ENCODE assay signal across 8 mouse cellular contexts in the genomic region with DNA sequence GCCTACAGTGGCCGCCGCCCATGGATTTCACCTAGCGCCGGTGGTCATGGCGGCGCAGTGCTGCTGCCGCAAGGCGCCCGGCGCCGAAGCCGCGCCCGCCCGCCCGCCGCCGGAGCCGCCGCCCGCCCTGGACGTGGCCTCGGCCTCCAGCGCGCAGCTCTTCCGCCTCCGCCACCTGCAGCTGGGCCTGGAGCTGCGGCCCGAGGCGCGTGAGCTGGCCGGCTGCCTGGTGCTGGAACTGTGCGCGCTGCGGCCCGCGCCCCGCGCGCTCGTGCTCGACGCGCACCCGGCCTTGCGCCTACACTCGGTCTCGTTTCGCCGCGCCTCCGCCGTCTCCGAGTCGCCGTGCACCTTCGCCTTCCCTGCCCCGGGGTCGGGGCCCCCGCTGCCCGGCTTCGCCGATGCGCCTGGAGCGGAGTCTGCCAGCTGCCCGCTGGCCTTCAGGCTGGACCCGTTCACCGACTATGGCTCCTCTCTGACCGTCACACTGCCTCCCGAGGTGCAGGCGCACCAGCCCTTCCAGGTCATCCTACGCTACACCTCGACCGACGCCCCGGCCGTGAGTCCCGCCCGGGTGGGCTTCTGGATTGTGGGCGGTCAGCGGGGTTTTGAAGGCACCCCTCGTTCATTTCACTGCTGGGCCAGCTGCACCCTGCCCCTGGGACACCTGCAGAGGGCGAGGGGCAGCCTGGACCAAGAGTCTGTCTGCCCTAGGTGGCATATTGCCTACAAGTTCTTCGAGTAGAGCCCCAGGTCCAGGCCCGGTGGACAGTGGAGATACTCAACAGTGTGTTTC. TPM values are rescaled to one million over a fixed set of nuclear protein-coding genes. Genes with fewer than 3 reads are reported as not detected.
DNase-seq lines count a peak whose midpoint lies in the region; ATAC-seq and TF ChIP-seq lines count a peak whose summit lies in the region.

No protein-coding gene starts in this region.

- H3K4me3 ChIP-seq in limb, embryonic 10.5 days, result peak overlapping the region; percentile 87
- H3K4me3 ChIP-seq in midbrain, embryonic 11.5 days (ENCODE audit: low read depth, low read length), result peak overlapping the region; percentile 82
- peak overlapping the region; percentile 75 for H3K4me3 ChIP-seq in spleen, adult 2 months (ENCODE audit: extremely low read depth, insufficient read depth, insufficient read length)

- ATAC-seq in Patski, result peak; percentile 6
- peak; percentile 37 for ATAC-seq in midbrain, embryonic 11.5 days (ENCODE audit: low FRiP score)

- TF ChIP-seq CTCF in Patski (IDR thresholded peaks at IDR 0.05), result no peak
- TF ChIP-seq CTCF in spleen, adult 2 months (IDR thresholded peaks at IDR 0.05; ENCODE audit: extremely low read depth, insufficient read depth, insufficient read length, insufficient replicate concordance), result no peak

- WGBS in limb, embryonic 10.5 days, result 2% methylated on average over 85 of the region's 85 CpGs
- WGBS in midbrain, embryonic 11.5 days, result 2% methylated on average over 58 of the region's 85 CpGs
- WGBS in spleen, adult 2 months, result under 1% methylated on average over 74 of the region's 85 CpGs

- H3K9ac ChIP-seq in midbrain, embryonic 11.5 days (ENCODE audit: low read length), result peak overlapping the region; percentile 91

- no peak for TF ChIP-seq POLR2A in spleen, adult 2 months (IDR thresholded peaks at IDR 0.05; ENCODE audit: low read depth, low read length)

- no peaks in the 10 kb centered on the region for H3K27me3 ChIP-seq in Patski
- peaks cover 20% of the 10 kb centered on the region for H3K27me3 ChIP-seq in limb, embryonic 10.5 days (ENCODE audit: low read depth, poor library complexity, severe bottlenecking)
- H3K27me3 ChIP-seq in midbrain, embryonic 11.5 days (ENCODE audit: control insufficient read depth, insufficient read depth, low read length), result peaks cover 7% of the 10 kb centered on the region
- H3K27me3 ChIP-seq in spleen, adult 2 months (ENCODE audit: control insufficient read depth, insufficient read depth, low read length), result no peaks in the 10 kb centered on the region

- peaks cover 24% of the 10 kb centered on the region for H3K36me3 ChIP-seq in limb, embryonic 10.5 days
- H3K36me3 ChIP-seq in midbrain, embryonic 11.5 days (ENCODE audit: control insufficient read depth, insufficient read depth, low read length), result no peaks in the 10 kb centered on the region
- H3K36me3 ChIP-seq in spleen, adult 2 months (ENCODE audit: control insufficient read depth, insufficient read depth, low read length), result peaks cover 7% of the 10 kb centered on the region; the same call in 1 of the 2 replicates

- H3K4me1 ChIP-seq in limb, embryonic 10.5 days, result peaks cover 52% of the 10 kb centered on the region
- peaks cover 28% of the 10 kb centered on the region for H3K4me1 ChIP-seq in midbrain, embryonic 11.5 days (ENCODE audit: control insufficient read depth, insufficient read depth, low read length)
- H3K4me1 ChIP-seq in spleen, adult 2 months (ENCODE audit: control insufficient read depth, insufficient read depth, insufficient read length), result peaks cover 17% of the 10 kb centered on the region

- POLR2A ChIA-PET in Patski (lab: Charles Lee), result interaction anchor here (1.2 kb wide), 1 partner anchor 63 kb away, joined by 3 read pairs; no protein-coding TSS in a partner anchor

- in situ Hi-C loops in Patski (cut with MboI; ENCODE audit: low pct_unique_long_range_greater_than_20kb), result no loop called here

- peak overlapping the region; percentile 69 for H3K4me2 ChIP-seq in midbrain, embryonic 11.5 days

- DNase-seq in Patski (ENCODE audit: low read depth, low spot score), result no peak
- peak; percentile 84 for DNase-seq in cerebellum, adult 9-11 months
- DNase-seq in gastrocnemius, adult 18-20 months (ENCODE audit: low spot score), result peak; percentile 46
- peak; percentile 62 for DNase-seq in induced T-regulatory cell, adult 2 months (ENCODE audit: low read depth)
- peak; percentile 75 for DNase-seq in limb, embryonic 10.5 days (ENCODE audit: low spot score)
- peak; percentile 95 for DNase-seq in midbrain, embryonic 11.5 days (ENCODE audit: low spot score, missing footprints)
- DNase-seq in spleen, adult 2 months (ENCODE audit: low read depth in 1 of 2, low spot score in 2 of 2), result peak in 1 of 2 experiments; percentile 31
- DNase-seq in adipocyte (ENCODE audit: low spot score), result no peak

- H3K9me3 ChIP-seq in limb, embryonic 10.5 days (replicated peaks), result no peaks in the 10 kb centered on the region
- H3K9me3 ChIP-seq in midbrain, embryonic 11.5 days (ENCODE audit: control insufficient read depth, low read length), result no peaks in the 10 kb centered on the region

- CTCF ChIA-PET in Patski (lab: Charles Lee), result interaction anchor here (1.1 kb wide), 1 partner anchor 25 kb away, joined by 3 read pairs; no protein-coding TSS in a partner anchor

- peak overlapping the region; percentile 93 for H3K27ac ChIP-seq in limb, embryonic 10.5 days
- H3K27ac ChIP-seq in midbrain, embryonic 11.5 days (ENCODE audit: low read depth, low read length), result peak overlapping the region; percentile 76
- H3K27ac ChIP-seq in spleen, adult 2 months (ENCODE audit: insufficient read depth, low read length), result peak overlapping the region; percentile 66

RNA-seq across cellular contexts. Expression of gene Rnpepl1, which starts 0.5 kb away (rescaled TPM):
- 62.7 TPM for polyA plus RNA-seq in Patski (2021)
- total RNA-seq in gastrocnemius, adult 18-20 months (2021), result 10 to 100 TPM; 60.5 to 67.5 TPM
- 29.6 and 31.8 TPM in 2 replicates for polyA plus RNA-seq in limb, embryonic 10.5 days (2016; fragmentation: Nextera tagmentation; extraction: Ambion mirVana)
- 13.3 TPM in 2 replicates for polyA plus RNA-seq in midbrain, embryonic 11.5 days (2014; fragmentation: Nextera tagmentation; extraction: Ambion mirVana)
- polyA plus RNA-seq in spleen, adult 2 months (2012; rRNA removed), result 164 and 234 TPM in 2 replicates

RNA-seq across cellular contexts. Expression of gene Dusp28, which starts 4.3 kb away (rescaled TPM):
- 8.9 TPM for polyA plus RNA-seq in Patski (2021)
- 10 to 100 TPM; 23.1 to 24.5 TPM for total RNA-seq in gastrocnemius, adult 18-20 months (2021)
- 8.8 TPM in 2 replicates for polyA plus RNA-seq in limb, embryonic 10.5 days (2016; fragmentation: Nextera tagmentation; extraction: Ambion mirVana)
- polyA plus RNA-seq in midbrain, embryonic 11.5 days (2014; fragmentation: Nextera tagmentation; extraction: Ambion mirVana), result 9.2 and 11.3 TPM in 2 replicates
- 12.7 and 23.3 TPM in 2 replicates for polyA plus RNA-seq in spleen, adult 2 months (2012; rRNA removed)

RNA-seq across cellular contexts. Expression of gene Ankmy1, which starts 8.4 kb away (rescaled TPM):
- polyA plus RNA-seq in Patski (2021), result 0.45 TPM
- total RNA-seq in gastrocnemius, adult 18-20 months (2021), result under 1 TPM in 1 of 2 experiments, not detected in 1; 0.14 TPM
- 0.29 and 0.36 TPM in 2 replicates for polyA plus RNA-seq in limb, embryonic 10.5 days (2016; fragmentation: Nextera tagmentation; extraction: Ambion mirVana)
- 0.61 and 0.68 TPM in 2 replicates for polyA plus RNA-seq in midbrain, embryonic 11.5 days (2014; fragmentation: Nextera tagmentation; extraction: Ambion mirVana)
- polyA plus RNA-seq in spleen, adult 2 months (2012; rRNA removed), result 0.18 and 0.19 TPM in 2 replicates

RNA-seq across cellular contexts. Expression of gene Capn10, which starts 23.1 kb away (rescaled TPM):
- 37.7 TPM for polyA plus RNA-seq in Patski (2021)
- 1 to 10 TPM; 4.0 to 5.2 TPM for total RNA-seq in gastrocnemius, adult 18-20 months (2021)
- polyA plus RNA-seq in limb, embryonic 10.5 days (2016; fragmentation: Nextera tagmentation; extraction: Ambion mirVana), result 38.4 and 42.1 TPM in 2 replicates
- polyA plus RNA-seq in midbrain, embryonic 11.5 days (2014; fragmentation: Nextera tagmentation; extraction: Ambion mirVana), result 34.5 and 40.4 TPM in 2 replicates
- 14.3 and 18.9 TPM in 2 replicates for polyA plus RNA-seq in spleen, adult 2 months (2012; rRNA removed)

RNA-seq across cellular contexts. Expression of gene Gpr35, which starts 39.5 kb away (rescaled TPM):
- not detected for polyA plus RNA-seq in Patski (2021)
- total RNA-seq in gastrocnemius, adult 18-20 months (2021), result under 1 TPM; 0.07 to 0.11 TPM
- polyA plus RNA-seq in limb, embryonic 10.5 days (2016; fragmentation: Nextera tagmentation; extraction: Ambion mirVana), result 0.13 and 0.35 TPM in 2 replicates
- polyA plus RNA-seq in midbrain, embryonic 11.5 days (2014; fragmentation: Nextera tagmentation; extraction: Ambion mirVana), result 0.32 TPM in 1 of 2 replicates, not detected in the other
- polyA plus RNA-seq in spleen, adult 2 months (2012; rRNA removed), result 19.1 and 20.7 TPM in 2 replicates

Comparison
In these comparisons a context has a peak if more than half of its experiments do, and no peak if none do; other contexts are left out.
1. DNase-seq: peak in cerebellum, adult 9-11 months (single experiment), gastrocnemius, adult 18-20 months (single experiment), induced T-regulatory cell, adult 2 months (single experiment), limb, embryonic 10.5 days (single experiment) and midbrain, embryonic 11.5 days (single experiment); none in Patski (single experiment) and adipocyte (single experiment).
2. Peak in every context shown above with its lines, with median percentiles within 50 percentile points of each other: H3K27ac ChIP-seq and H3K4me3 ChIP-seq.